Mouse (Mus musculus): Measurements from ENCODE around the gene Dnajc17. TPM values are rescaled to one million over a fixed set of nuclear protein-coding genes. Genes with fewer than 3 reads are reported as not detected.
A peak's percentile ranks its signal among the peaks of the same experiment; 100 is the strongest.

Dnajc17 gene
- polyA plus RNA-seq, 1 experiment from 2014 or later: 29.0 TPM

DNA sequence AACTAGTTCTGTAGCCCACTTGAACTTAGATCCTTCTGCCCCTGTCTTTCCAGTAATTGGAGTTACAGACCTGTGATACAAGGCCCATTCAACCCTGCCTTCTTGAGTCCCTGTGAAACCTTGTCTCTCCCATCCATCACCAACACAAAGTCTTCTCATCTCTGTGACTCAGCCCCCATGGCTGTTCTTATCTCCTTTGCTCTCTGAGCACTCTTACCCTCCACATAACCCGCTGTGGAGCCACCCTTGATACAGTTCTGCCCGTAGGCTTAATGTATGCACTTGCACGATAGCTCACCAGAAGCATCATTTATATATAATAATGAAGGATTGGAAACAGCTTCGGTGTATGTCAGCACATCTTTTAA, 32.2 kb upstream of the Dnajc17 start:
- WGBS: 89% methylated on average over 4 of the region's 4 CpGs
- no peak for ATAC-seq (ENCODE audit: insufficient number of reproducible peaks, low FRiP score, low TSS enrichment, low read depth)
- H3K27me3 ChIP-seq (ENCODE audit: control insufficient read depth, insufficient read depth, low read length): peaks cover 41% of the 10 kb centered on the region

GRCm38 (mm10) chr2:119240075-119240818, 31.7 kb upstream of the Dnajc17 start:
- Histone ChIP-seq H3K27me3 (ENCODE audit: control insufficient read depth, insufficient read depth, low read length) (peaks cover 44% of the 10 kb centered on the region), H3K4me1 (ENCODE audit: control insufficient read depth, insufficient read depth, low read length) (peaks cover 11% of the 10 kb centered on the region), H3K4me3 (ENCODE audit: low read depth, low read length) (no peak overlapping the region), H3K27ac (replicated peaks; ENCODE audit: low read depth, low read length) (no peak overlapping the region), H3K9me3 (ENCODE audit: control insufficient read depth, low read length) (no peaks in the 10 kb centered on the region), H3K36me3 (ENCODE audit: control insufficient read depth, insufficient read depth, low read length) (no peaks in the 10 kb centered on the region), H3K4me2 (ENCODE audit: low read depth, severe bottlenecking) (no peak overlapping the region), H3K9ac (ENCODE audit: low read length) (no peak overlapping the region)
- 51% methylated on average over 4 of the region's 4 CpGs for WGBS
- DNase-seq (ENCODE audit: low spot score) (no peak), ATAC-seq (ENCODE audit: insufficient number of reproducible peaks, low FRiP score, low TSS enrichment, low read depth) (no peak)

More for the DNA sequence above, 32.2 kb upstream of the Dnajc17 start:
- Histone ChIP-seq H3K27ac (replicated peaks; ENCODE audit: low read depth, low read length) (no peak overlapping the region), H3K4me3 (ENCODE audit: low read depth, low read length) (no peak overlapping the region), H3K9ac (ENCODE audit: low read length) (no peak overlapping the region), H3K36me3 (ENCODE audit: control insufficient read depth, insufficient read depth, low read length) (no peaks in the 10 kb centered on the region), H3K4me1 (ENCODE audit: control insufficient read depth, insufficient read depth, low read length) (peaks cover 11% of the 10 kb centered on the region), H3K4me2 (ENCODE audit: low read depth, severe bottlenecking) (no peak overlapping the region), H3K9me3 (ENCODE audit: control insufficient read depth, low read length) (no peaks in the 10 kb centered on the region)
- DNase-seq (ENCODE audit: low spot score): no peak

DNA sequence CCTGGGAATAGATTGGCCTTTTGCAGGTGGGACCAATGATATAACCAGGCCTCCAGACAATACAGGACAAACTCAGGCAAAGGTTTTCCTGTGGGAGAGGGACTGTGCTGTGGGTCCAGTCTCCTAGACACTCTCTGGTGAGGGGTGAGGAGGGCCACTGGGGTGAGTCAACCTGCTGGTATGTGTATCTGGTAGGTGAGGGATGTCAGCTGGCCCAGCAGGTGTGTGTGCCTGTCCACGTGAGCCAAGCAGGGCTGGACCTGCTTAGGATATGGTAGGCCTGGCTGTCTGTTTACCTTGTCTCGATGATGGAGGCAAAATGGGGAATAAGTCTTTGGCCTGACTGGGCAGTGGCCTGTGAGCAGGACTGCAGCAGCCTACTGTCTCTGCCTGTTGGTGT, 30.1 kb upstream of the Dnajc17 start:
- H3K27ac ChIP-seq (replicated peaks; ENCODE audit: low read depth, low read length): no peak overlapping the region
- WGBS: 72% methylated on average over 2 of the region's 2 CpGs
- ATAC-seq (ENCODE audit: insufficient number of reproducible peaks, low FRiP score, low TSS enrichment, low read depth) (no peak), DNase-seq (ENCODE audit: low spot score) (no peak)
- peaks cover 44% of the 10 kb centered on the region for H3K27me3 ChIP-seq (ENCODE audit: control insufficient read depth, insufficient read depth, low read length)
- no peak overlapping the region for H3K9ac ChIP-seq (ENCODE audit: low read length)
- no peaks in the 10 kb centered on the region for H3K36me3 ChIP-seq (ENCODE audit: control insufficient read depth, insufficient read depth, low read length)
- H3K4me2 ChIP-seq (ENCODE audit: low read depth, severe bottlenecking): no peak overlapping the region
- H3K4me1 ChIP-seq (ENCODE audit: control insufficient read depth, insufficient read depth, low read length): peaks cover 11% of the 10 kb centered on the region
- no peaks in the 10 kb centered on the region for H3K9me3 ChIP-seq (ENCODE audit: control insufficient read depth, low read length)
- no peak overlapping the region for H3K4me3 ChIP-seq (ENCODE audit: low read depth, low read length)

DNA sequence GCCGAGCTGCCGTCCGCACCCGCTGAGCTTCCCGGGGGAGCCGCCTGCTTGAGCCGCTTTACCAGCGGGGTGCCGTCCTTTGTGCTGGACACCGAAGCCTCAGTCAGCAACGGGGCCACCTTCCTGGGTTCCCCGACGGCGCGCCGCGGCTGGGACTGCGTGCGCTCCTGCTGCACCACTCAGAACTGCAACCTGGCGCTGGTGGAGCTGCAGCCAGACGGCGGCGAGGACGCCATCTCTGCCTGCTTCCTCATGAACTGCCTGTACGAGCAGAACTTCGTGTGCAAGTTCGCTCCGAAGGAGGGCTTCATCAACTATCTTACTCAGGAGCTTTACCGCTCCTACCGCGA, 29.3 kb upstream of the Dnajc17 start:
- Histone ChIP-seq H3K27me3 (ENCODE audit: control insufficient read depth, insufficient read depth, low read length) (peaks cover 44% of the 10 kb centered on the region), H3K4me1 (ENCODE audit: control insufficient read depth, insufficient read depth, low read length) (peaks cover 11% of the 10 kb centered on the region), H3K9ac (ENCODE audit: low read length) (peak overlapping the region; percentile 32), H3K4me3 (ENCODE audit: low read depth, low read length) (peak overlapping the region; percentile 46), H3K9me3 (ENCODE audit: control insufficient read depth, low read length) (no peaks in the 10 kb centered on the region), H3K27ac (replicated peaks; ENCODE audit: low read depth, low read length) (no peak overlapping the region), H3K36me3 (ENCODE audit: control insufficient read depth, insufficient read depth, low read length) (no peaks in the 10 kb centered on the region), H3K4me2 (ENCODE audit: low read depth, severe bottlenecking) (peak overlapping the region; percentile 87)
- ATAC-seq (ENCODE audit: insufficient number of reproducible peaks, low FRiP score, low TSS enrichment, low read depth) (no peak), DNase-seq (ENCODE audit: low spot score) (peak; percentile 54)
- WGBS: 1% methylated on average over 31 of the region's 31 CpGs

- under 1% methylated on average over 72 of the region's 73 CpGs for WGBS
- Histone ChIP-seq H3K4me1 (ENCODE audit: control insufficient read depth, insufficient read depth, low read length) (peaks cover 11% of the 10 kb centered on the region), H3K9me3 (ENCODE audit: control insufficient read depth, low read length) (no peaks in the 10 kb centered on the region), H3K9ac (ENCODE audit: low read length) (peak within 1 kb of the TSS; percentile 32), H3K27ac (replicated peaks; ENCODE audit: low read depth, low read length) (no peak within 1 kb of the TSS), H3K4me3 (ENCODE audit: low read depth, low read length) (peak within 1 kb of the TSS; percentile 46), H3K36me3 (ENCODE audit: control insufficient read depth, insufficient read depth, low read length) (no peaks in the 10 kb centered on the region), H3K27me3 (ENCODE audit: control insufficient read depth, insufficient read depth, low read length) (peaks cover 44% of the 10 kb centered on the region), H3K4me2 (ENCODE audit: low read depth, severe bottlenecking) (peak within 1 kb of the TSS; percentile 87)
- DNase-seq (ENCODE audit: low spot score): peak; percentile 59
- ATAC-seq (ENCODE audit: insufficient number of reproducible peaks, low FRiP score, low TSS enrichment, low read depth): no peak
Measured at GRCm38 (mm10) chr2:119237210-119237870, 28.7 kb upstream of the Dnajc17 start, which contains the start of gene Spint1. TSS of gene Spint1 (plus strand) at chr2:119237362.

GRCm38 (mm10) chr2:119236682-119237209, 28.2 kb upstream of the Dnajc17 start:
- H3K27me3 ChIP-seq (ENCODE audit: control insufficient read depth, insufficient read depth, low read length): peaks cover 44% of the 10 kb centered on the region
- 8% methylated on average over 25 of the region's 25 CpGs for WGBS
- H3K27ac ChIP-seq (replicated peaks; ENCODE audit: low read depth, low read length): no peak overlapping the region
- H3K4me1 ChIP-seq (ENCODE audit: control insufficient read depth, insufficient read depth, low read length): peaks cover 11% of the 10 kb centered on the region
- H3K4me3 ChIP-seq (ENCODE audit: low read depth, low read length): peak overlapping the region; percentile 46
- no peak for ATAC-seq (ENCODE audit: insufficient number of reproducible peaks, low FRiP score, low TSS enrichment, low read depth)
- H3K9me3 ChIP-seq (ENCODE audit: control insufficient read depth, low read length): no peaks in the 10 kb centered on the region
- H3K9ac ChIP-seq (ENCODE audit: low read length): no peak overlapping the region
- peak; percentile 50 for DNase-seq (ENCODE audit: low spot score)
- H3K36me3 ChIP-seq (ENCODE audit: control insufficient read depth, insufficient read depth, low read length): no peaks in the 10 kb centered on the region
- H3K4me2 ChIP-seq (ENCODE audit: low read depth, severe bottlenecking): peak overlapping the region; percentile 87

GRCm38 (mm10) chr2:119229775-119230704, 21.4 kb upstream of the Dnajc17 start, which contains the start of gene Ppp1r14d:
TSS of gene Ppp1r14d (minus strand) at chr2:119229906.
- WGBS: 69% methylated on average over 6 of the region's 6 CpGs
- no peak within 1 kb of the TSS for H3K4me3 ChIP-seq (ENCODE audit: low read depth, low read length)
- ATAC-seq (ENCODE audit: insufficient number of reproducible peaks, low FRiP score, low TSS enrichment, low read depth): no peak
- no peak within 1 kb of the TSS for H3K4me2 ChIP-seq (ENCODE audit: low read depth, severe bottlenecking)
- H3K9ac ChIP-seq (ENCODE audit: low read length): no peak within 1 kb of the TSS
- no peak for DNase-seq (ENCODE audit: low spot score)
- H3K27ac ChIP-seq (replicated peaks; ENCODE audit: low read depth, low read length): no peak within 1 kb of the TSS
- no peaks in the 10 kb centered on the region for H3K4me1 ChIP-seq (ENCODE audit: control insufficient read depth, insufficient read depth, low read length)
- H3K36me3 ChIP-seq (ENCODE audit: control insufficient read depth, insufficient read depth, low read length): no peaks in the 10 kb centered on the region
- H3K9me3 ChIP-seq (ENCODE audit: control insufficient read depth, low read length): no peaks in the 10 kb centered on the region
- H3K27me3 ChIP-seq (ENCODE audit: control insufficient read depth, insufficient read depth, low read length): no peaks in the 10 kb centered on the region

DNA sequence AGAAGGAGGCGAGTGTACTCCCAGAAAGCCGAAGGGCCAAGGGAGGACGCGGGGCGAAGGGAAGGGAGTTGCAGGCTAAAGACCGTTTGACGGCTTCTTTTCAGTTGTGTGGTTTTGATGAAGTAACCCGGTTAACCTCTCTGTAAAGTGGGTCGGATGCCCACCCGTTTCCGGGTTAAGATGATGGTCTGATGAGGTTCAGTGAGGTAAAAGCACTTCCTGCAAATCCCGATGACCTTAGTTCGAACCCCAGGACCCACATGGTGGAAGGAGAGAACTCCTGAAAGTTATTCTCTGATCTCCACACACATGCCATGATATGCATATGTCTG, 547 bp upstream of the Dnajc17 start:
- Histone ChIP-seq H3K4me1 (ENCODE audit: control insufficient read depth, insufficient read depth, low read length) (peaks cover 6% of the 10 kb centered on the region; the same call in 1 of the 2 replicates), H3K36me3 (ENCODE audit: control insufficient read depth, insufficient read depth, low read length) (peaks cover 6% of the 10 kb centered on the region; the same call in 1 of the 2 replicates), H3K27me3 (ENCODE audit: control insufficient read depth, insufficient read depth, low read length) (no peaks in the 10 kb centered on the region), H3K9me3 (ENCODE audit: control insufficient read depth, low read length) (no peaks in the 10 kb centered on the region), H3K9ac (ENCODE audit: low read length) (peak overlapping the region; percentile 67), H3K4me2 (ENCODE audit: low read depth, severe bottlenecking) (peak overlapping the region; percentile 39), H3K4me3 (ENCODE audit: low read depth, low read length) (peak overlapping the region; percentile 66), H3K27ac (replicated peaks; ENCODE audit: low read depth, low read length) (no peak overlapping the region; the same call in 1 of the 2 replicates)
- DNase-seq (ENCODE audit: low spot score) (no peak), ATAC-seq (ENCODE audit: insufficient number of reproducible peaks, low FRiP score, low TSS enrichment, low read depth) (0 out of 2 replicates have a peak, but pooled peaks have one; percentile 0)
- WGBS: 1% methylated on average over 13 of the region's 13 CpGs
